Mouse (Mus musculus) layer of hippocampus, adult 18-20 months (tissue): ENCODE data around the gene Neurod6. TPM values are rescaled to one million over a fixed set of nuclear protein-coding genes. Genes with fewer than 3 reads are reported as not detected.
"Not testable (repeated sequence)": the region's sequence is repeated elsewhere in the genome, so short reads cannot be mapped to it uniquely, and the experiment has no call there.

Source experiments
- DNase-seq, 2 experiments: peaks; one replicate each; pipeline ENCODE4 v3.0.0; 2022; ENCODE audit warnings: low spot score in 2 of 2
- long read RNA-seq: library from polyadenylated mRNA; stranded (forward); transcript quantifications from one replicate; pipeline ENCODE4 v2.0.0, GENCODE M21; 2021
- total RNA-seq, 2 experiments: library from RNA; stranded (reverse); gene quantifications; 2 replicates each; pipeline ENCODE4 v1.2.3; 2021

Gene Neurod6
- total RNA-seq, result 100 to 1,000 TPM; 144 to 176 TPM
- long read RNA-seq, transcript Neurod6-201 (2 exons, 2,150 nt), result major isoform, 139 of 148 reads
- long read RNA-seq, partial matches to known transcripts, result 0 of 148 reads
- long read RNA-seq, other reads (novel, unspliced or antisense), result 9 of 148 reads

- peak; percentile 58 to 83 for DNase-seq
Observed at GRCm38 (mm10) chr6:55680974-55681373, at the start of gene Neurod6. Gene Neurod6, minus strand, starts transcription at chr6:55681263.

GRCm38 (mm10) chr6:55717209-55717608 is 36.1 kb upstream of the Neurod6 start:
- DNase-seq, result peak; percentile 36 to 74

GRCm38 (mm10) chr6:55715446-55715845 is 34.4 kb upstream of the Neurod6 start:
- DNase-seq, result no peak

- not testable (repeated sequence) for DNase-seq
Observed at GRCm38 (mm10) chr6:55710913-55711312, 29.9 kb upstream of the Neurod6 start.

- no peak for DNase-seq
Observed at GRCm38 (mm10) chr6:55704759-55705104, 23.7 kb upstream of the Neurod6 start.

- DNase-seq, result no peak
Observed at GRCm38 (mm10) chr6:55704061-55704758, 23.1 kb upstream of the Neurod6 start.

GRCm38 (mm10) chr6:55700392-55701386 is 19.6 kb upstream of the Neurod6 start:
- DNase-seq, result no peak

GRCm38 (mm10) chr6:55690015-55690531 is 9.0 kb upstream of the Neurod6 start:
- no peak for DNase-seq

GRCm38 (mm10) chr6:55683506-55683905 is 2.4 kb upstream of the Neurod6 start:
- no peak for DNase-seq

- no peak for DNase-seq
Observed at GRCm38 (mm10) chr6:55682886-55683285, 1.8 kb upstream of the Neurod6 start.

- DNase-seq, result peak in 1 of 2 experiments; percentile 16
Observed at GRCm38 (mm10) chr6:55678571-55679185, 2.4 kb downstream of the Neurod6 start.

- peak in 1 of 2 experiments; percentile 16 for DNase-seq
Observed at GRCm38 (mm10) chr6:55677326-55677725, 3.7 kb downstream of the Neurod6 start.

- DNase-seq, result peak; percentile 28 to 41
Observed at GRCm38 (mm10) chr6:55676663-55677311, 4.3 kb downstream of the Neurod6 start.

GRCm38 (mm10) chr6:55676141-55676662 is 4.9 kb downstream of the Neurod6 start:
- DNase-seq, result peak in 1 of 2 experiments; percentile 37

GRCm38 (mm10) chr6:55667801-55668200 is 13.3 kb downstream of the Neurod6 start:
- no peak for DNase-seq

- no peak for DNase-seq
Observed at GRCm38 (mm10) chr6:55661126-55661915, 19.7 kb downstream of the Neurod6 start.

- DNase-seq, result no peak
Observed at GRCm38 (mm10) chr6:55649996-55650395, 31.1 kb downstream of the Neurod6 start.

GRCm38 (mm10) chr6:55649581-55649980 is 31.5 kb downstream of the Neurod6 start:
- DNase-seq, result no peak

GRCm38 (mm10) chr6:55648886-55649285 is 32.2 kb downstream of the Neurod6 start:
- no peak for DNase-seq
